Comparison of ENCODE assay signal across 28 mouse cellular contexts in genomic region chr14:61665815-61666214, GRCm38 (mm10). TPM values are rescaled to one million over a fixed set of nuclear protein-coding genes. Genes with fewer than 3 reads are reported as not detected.
DNase-seq lines count a peak whose midpoint lies in the region; ATAC-seq and TF ChIP-seq lines count a peak whose summit lies in the region.
"Had no signal": no experiment of that assay in that cellular context is flagged by ENCODE, and none has a peak within 500 bp of the region (broad histone marks: within the 10 kb centered on the region; RNA-seq: fewer than 3 reads in every experiment).

No protein-coding gene starts in this region.

- WGBS in macrophage (ENCODE audit: missing documents), result 7% methylated on average over 3 of the region's 3 CpGs
- WGBS in kidney, embryonic 14.5 days, result 88% methylated on average over 3 of the region's 3 CpGs

- peak; percentile 92 for ATAC-seq in monocyte, adult 5-6 weeks (replicated peaks; ENCODE audit: insufficient number of reproducible peaks, low FRiP score, low TSS enrichment, poor library complexity, severe bottlenecking)
- no peak for ATAC-seq in kidney, embryonic 14.5 days (ENCODE audit: low FRiP score, low TSS enrichment)
- ATAC-seq: forebrain, embryonic 14.5 days; forebrain, postnatal 0 days; hindbrain, embryonic 16.5 days; intestine, embryonic 15.5 days; Patski had no signal

- TF ChIP-seq POLR2A in bone marrow macrophage, adult 2 months (IDR thresholded peaks at IDR 0.05; ENCODE audit: borderline replicate concordance, low read depth, low read length), result no peak

- H3K27me3 ChIP-seq in kidney, embryonic 14.5 days (ENCODE audit: control insufficient read depth, insufficient read depth, low read length), result no peaks in the 10 kb centered on the region
- H3K27me3 ChIP-seq: embryonic facial prominence, embryonic 12.5 days; embryonic facial prominence, embryonic 15.5 days; heart, embryonic 13.5 days; hindbrain, embryonic 13.5 days; intestine, embryonic 15.5 days; Patski had no signal

- no peak overlapping the region for H3K9ac ChIP-seq in kidney, embryonic 14.5 days (ENCODE audit: low read depth, low read length)
- H3K9ac ChIP-seq: embryonic facial prominence, embryonic 12.5 days; embryonic facial prominence, embryonic 15.5 days; forebrain, postnatal 0 days; heart, embryonic 13.5 days; hindbrain, embryonic 13.5 days; intestine, embryonic 15.5 days had no signal

- H3K4me1 ChIP-seq in bone marrow macrophage, adult 2 months (ENCODE audit: control insufficient read depth, insufficient read depth, low read length), result peaks cover 46% of the 10 kb centered on the region
- H3K4me1 ChIP-seq in kidney, embryonic 14.5 days (ENCODE audit: control insufficient read depth, insufficient read depth, low read length), result no peaks in the 10 kb centered on the region
- H3K4me1 ChIP-seq: embryonic facial prominence, embryonic 12.5 days; embryonic facial prominence, embryonic 15.5 days; heart, embryonic 10.5 days; hindbrain, embryonic 10.5 days; hindbrain, embryonic 13.5 days; intestine, embryonic 15.5 days had no signal

- H3K9me3 ChIP-seq in kidney, embryonic 14.5 days (ENCODE audit: control insufficient read depth, low read length), result no peaks in the 10 kb centered on the region
- H3K9me3 ChIP-seq: embryonic facial prominence, embryonic 12.5 days; embryonic facial prominence, embryonic 15.5 days; heart, embryonic 10.5 days; heart, embryonic 13.5 days; hindbrain, embryonic 10.5 days; hindbrain, embryonic 13.5 days; intestine, embryonic 15.5 days had no signal

- H3K4me2 ChIP-seq in kidney, embryonic 14.5 days (replicated peaks; ENCODE audit: low read depth, low read length), result no peak overlapping the region
- H3K4me2 ChIP-seq: embryonic facial prominence, embryonic 12.5 days; embryonic facial prominence, embryonic 15.5 days; heart, embryonic 13.5 days; hindbrain, embryonic 13.5 days; intestine, embryonic 15.5 days had no signal

- peaks cover 11% of the 10 kb centered on the region; the same call in 1 of the 2 replicates for H3K36me3 ChIP-seq in macrophage (ENCODE audit: inconsistent target)
- H3K36me3 ChIP-seq in kidney, embryonic 14.5 days (ENCODE audit: control insufficient read depth, insufficient read depth, low read length), result no peaks in the 10 kb centered on the region
- H3K36me3 ChIP-seq: embryonic facial prominence, embryonic 12.5 days; heart, embryonic 10.5 days; heart, embryonic 13.5 days; hindbrain, embryonic 10.5 days; hindbrain, embryonic 13.5 days; intestine, embryonic 15.5 days had no signal

- H3K27ac ChIP-seq in bone marrow macrophage, adult 2 months (ENCODE audit: insufficient read depth, low read depth, low read length), result peak overlapping the region; percentile 52
- peak overlapping the region; percentile 35 for H3K27ac ChIP-seq in macrophage
- H3K27ac ChIP-seq in kidney, embryonic 14.5 days (ENCODE audit: low read depth, low read length), result no peak overlapping the region
- no peak overlapping the region for H3K27ac ChIP-seq in left cerebral cortex, adult 2 months
- H3K27ac ChIP-seq: embryonic facial prominence, embryonic 12.5 days; embryonic facial prominence, embryonic 15.5 days; gastrocnemius, adult 2 months; heart, adult 2 months; heart, embryonic 10.5 days; heart, embryonic 13.5 days; hindbrain, embryonic 10.5 days; hindbrain, embryonic 13.5 days; intestine, embryonic 15.5 days had no signal

- H3K79me2 ChIP-seq in macrophage (ENCODE audit: inconsistent target), result peaks cover 96% of the 10 kb centered on the region

- TF ChIP-seq CTCF in bone marrow macrophage, adult 2 months (IDR thresholded peaks at IDR 0.05; ENCODE audit: low read depth, low read length), result no peak
- no peak for TF ChIP-seq CTCF in left cerebral cortex, adult 2 months (IDR thresholded peaks at IDR 0.05)

- intact Hi-C loops in heart, postnatal 25 days (cut with DNase I), result no loop called here
- intact Hi-C loops in left cerebral cortex, adult 2 months (cut with DNase I), result no loop called here

- no peak overlapping the region for H3K4me3 ChIP-seq in bone marrow macrophage, adult 2 months (ENCODE audit: insufficient read depth, low read length)
- H3K4me3 ChIP-seq in macrophage (ENCODE audit: inconsistent target), result no peak overlapping the region
- no peak overlapping the region for H3K4me3 ChIP-seq in kidney, embryonic 14.5 days (ENCODE audit: low read length)
- no peak overlapping the region for H3K4me3 ChIP-seq in left cerebral cortex, adult 2 months
- H3K4me3 ChIP-seq: embryonic facial prominence, embryonic 12.5 days; embryonic facial prominence, embryonic 15.5 days; gastrocnemius, adult 2 months; heart, adult 2 months; heart, embryonic 10.5 days; heart, embryonic 13.5 days; hindbrain, embryonic 10.5 days; hindbrain, embryonic 13.5 days; intestine, embryonic 15.5 days had no signal

- DNase-seq in A20 (ENCODE audit: low read depth, low spot score), result peak; percentile 23
- DNase-seq in heart, postnatal 25 days (ENCODE audit: low spot score), result no peak
- DNase-seq in left cerebral cortex, adult 2 months (ENCODE audit: extremely low spot score in 1 of 2, low spot score in 2 of 2), result no peak
- DNase-seq in cerebellum, postnatal 4 days (ENCODE audit: low spot score in 2 of 2), result no peak
- DNase-seq: adrenal gland, adult 2 months; adrenal gland, postnatal 14 days; cerebellum, adult 11-12 months; cerebellum, adult 8-10 months; cerebellum, postnatal 10 days; forebrain, postnatal 0 days; gastrocnemius, adult 2 months; gastrocnemius, postnatal 14 days; heart, adult 2 months; heart, postnatal 36 days had no signal

RNA-seq across cellular contexts. Expression of gene Kcnrg, which starts 58.6 kb away (rescaled TPM):
- polyA plus RNA-seq in bone marrow macrophage, adult 2 months (2012; ENCODE audit: insufficient read depth, insufficient read length, missing spikeins), result not detected in 2 replicates
- 1 to 10 TPM in 1 of 26 experiments, under 1 TPM in 13, not detected in 12; 0.33 to 1.2 (median 0.55) TPM for total RNA-seq in macrophage (2018; cell fraction: chromatin; rRNA removed)
- under 1 TPM in 4 of 26 experiments, not detected in 22; 0.06 to 0.15 (median 0.10) TPM for total RNA-seq in macrophage (2018; cell fraction: cytosol; rRNA removed)
- total RNA-seq in macrophage (2018; cell fraction: nucleus; rRNA removed), result 1 to 10 TPM in 1 of 26 experiments, under 1 TPM in 11, not detected in 14; 0.24 to 1.1 (median 0.43) TPM
- not detected in 3 replicates for polyA plus RNA-seq in macrophage (2018)
- 0.19 TPM in 1 of 3 replicates, not detected in the others for total RNA-seq in monocyte, adult 5-6 weeks (2017)
- 0.43 and 0.46 TPM in 2 replicates for polyA plus RNA-seq in kidney, embryonic 14.5 days (2014; fragmentation: Nextera tagmentation; extraction: Ambion mirVana)
- under 1 TPM in 1 of 2 experiments, not detected in 1; 0.13 TPM for total RNA-seq in heart, postnatal 25 days (2021)
- total RNA-seq in left cerebral cortex, adult 2 months (2021), result under 1 TPM; 0.57 to 0.77 TPM
- total RNA-seq: gastrocnemius, adult 2 months; heart, postnatal 36 days had no signal

Comparison
In these comparisons a context has a peak if more than half of its experiments do, and no peak if none do; other contexts are left out.
1. H3K27ac ChIP-seq: peak in bone marrow macrophage, adult 2 months (single experiment) and macrophage (single experiment); none in kidney, embryonic 14.5 days (single experiment) and left cerebral cortex, adult 2 months (single experiment).